Mouse (Mus musculus) small intestine, adult 2 months (tissue): Measurements from ENCODE around the gene Il3ra.

Source experiments
- CTCF ChIP-seq: fragments of 200-500 bp; IDR thresholded peaks from 2 replicates; pipeline ENCODE4 v1.5.1; 2012; ENCODE audit warnings: low read depth, mild to moderate bottlenecking, control low read depth, inconsistent platforms, low read length, moderate library complexity, mixed read lengths; ENCODE audit not compliant: insufficient replicate concordance, insufficient read length; ENCODE audit errors: extremely low read depth
- POLR2A ChIP-seq: fragments of 200-500 bp; IDR thresholded peaks from 2 replicates; pipeline ENCODE4 v1.6.1; 2012; ENCODE audit warnings: low read depth, mild to moderate bottlenecking, control low read depth, inconsistent platforms, low read length, moderate library complexity

- TF ChIP-seq CTCF (no peak), POLR2A (no peak)
Observed at GRCm38 (mm10) chr14:14346813-14347100, 682 bp downstream of the Il3ra start.
